Mouse (Mus musculus) ES-Bruce4 (cell line): ENCODE measurements around the gene Wdr46. TPM values are rescaled to one million over a fixed set of nuclear protein-coding genes. Genes with fewer than 3 reads are reported as not detected.
"Not testable (repeated sequence)": the region's sequence is repeated elsewhere in the genome, so short reads cannot be mapped to it uniquely, and the experiment has no call there.

Experiments used
- H3K27ac ChIP-seq: 2 replicates; pipeline ENCODE4 v1.5.1; 2012; ENCODE audit warnings: low read length, inconsistent platforms; ENCODE audit not compliant: insufficient read depth
- H3K27me3 ChIP-seq: 2 replicates; pipeline ENCODE4 v1.6.1; 2012; ENCODE audit warnings: mild to moderate bottlenecking, low read length, inconsistent platforms; ENCODE audit not compliant: control insufficient read depth, poor library complexity, insufficient read depth, severe bottlenecking
- H3K36me3 ChIP-seq: 2 replicates; pipeline ENCODE4 v1.6.1; 2012; ENCODE audit warnings: inconsistent platforms, mild to moderate bottlenecking, low read length, moderate library complexity; ENCODE audit not compliant: control insufficient read depth, poor library complexity, insufficient read depth, severe bottlenecking
- H3K4me1 ChIP-seq: one replicate; pipeline ENCODE4 v1.8.1; 2011; ENCODE audit warnings: low read length; ENCODE audit not compliant: control insufficient read depth, insufficient read depth
- H3K4me3 ChIP-seq: 2 replicates; pipeline ENCODE4 v1.5.1; 2011; ENCODE audit warnings: low read depth, mild to moderate bottlenecking, low read length
- H3K9ac ChIP-seq: 2 replicates; pipeline ENCODE4 v1.6.1; 2012; ENCODE audit warnings: low read depth, mild to moderate bottlenecking, inconsistent platforms; ENCODE audit not compliant: poor library complexity, severe bottlenecking
- H3K9me3 ChIP-seq: replicated peaks from 2 replicates; pipeline ENCODE4 v1.6.1; 2012; ENCODE audit warnings: mild to moderate bottlenecking, low read length, inconsistent platforms; ENCODE audit not compliant: control insufficient read depth, poor library complexity, insufficient read depth, severe bottlenecking
- CTCF ChIP-seq: IDR thresholded peaks from one replicate; pipeline ENCODE4 v1.8.1; 2011; ENCODE audit warnings: low read depth, low read length
- EP300 ChIP-seq: IDR thresholded peaks from 2 replicates; pipeline ENCODE4 v1.6.1; 2011; ENCODE audit warnings: low read depth, low read length; ENCODE audit not compliant: insufficient read depth
- POLR2A ChIP-seq: IDR thresholded peaks from one replicate; pipeline ENCODE4 v1.8.1; 2011; ENCODE audit warnings: low read length; ENCODE audit not compliant: insufficient read depth
- polyA plus RNA-seq: library from polyadenylated mRNA; stranded (reverse); fragments of >200 nt; gene quantifications from 2 replicates; pipeline ENCODE4 v1.2.4, GENCODE M21; 2011; ENCODE audit warnings: low read depth; ENCODE audit not compliant: missing spikeins, insufficient read depth, insufficient read length

The Wdr46 gene
- polyA plus RNA-seq, 1 experiment: 25.3 TPM

GRCm38 (mm10) chr17:33951021-33951946, 10.8 kb downstream of the Wdr46 start, which contains the start of gene B3galt4:
TSS of gene B3galt4 (minus strand) at chr17:33951488.
- Histone ChIP-seq H3K36me3 (peaks cover 38% of the 10 kb centered on the region), H3K27ac (peak within 1 kb of the TSS; percentile 56), H3K27me3 (no peaks in the 10 kb centered on the region), H3K9ac (peak within 1 kb of the TSS; percentile 7), H3K4me3 (peak within 1 kb of the TSS; percentile 48), H3K9me3 (no peaks in the 10 kb centered on the region), H3K4me1 (no peaks in the 10 kb centered on the region)
- 0 out of 2 replicates have a peak, but pooled peaks have one; percentile 28 for TF ChIP-seq EP300
- no peak for TF ChIP-seq CTCF
- TF ChIP-seq POLR2A: peak; percentile 4

- Histone ChIP-seq H3K4me3 (peak overlapping the region; percentile 4), H3K36me3 (peaks cover 38% of the 10 kb centered on the region), H3K27ac (peak overlapping the region; percentile 56)
- not testable (repeated sequence) for H3K9ac ChIP-seq, H3K9me3 ChIP-seq, H3K27me3 ChIP-seq, H3K4me1 ChIP-seq
These were observed 11.6 kb downstream of the Wdr46 start for GRCm38 (mm10) chr17:33952015-33952414.

- no peak for TF ChIP-seq EP300
- no peak for TF ChIP-seq POLR2A
- no peak for TF ChIP-seq CTCF
- Histone ChIP-seq H3K27ac (peak overlapping the region; percentile 56), H3K9me3 (no peaks in the 10 kb centered on the region), H3K36me3 (peaks cover 38% of the 10 kb centered on the region), H3K27me3 (no peaks in the 10 kb centered on the region), H3K4me3 (peak overlapping the region; percentile 7; the same call in 1 of the 2 replicates), H3K9ac (peak overlapping the region; percentile 88; the same call in 1 of the 2 replicates), H3K4me1 (no peaks in the 10 kb centered on the region)
These were observed 12.4 kb downstream of the Wdr46 start for GRCm38 (mm10) chr17:33952879-33953278.

- peak overlapping the region; percentile 88 for H3K9ac ChIP-seq
- H3K4me1 ChIP-seq: no peaks in the 10 kb centered on the region
- peak overlapping the region; percentile 56 for H3K27ac ChIP-seq
- H3K36me3 ChIP-seq: peaks cover 38% of the 10 kb centered on the region
- peak overlapping the region; percentile 31 for H3K4me3 ChIP-seq
- no peaks in the 10 kb centered on the region for H3K9me3 ChIP-seq
- TF ChIP-seq CTCF: no peak
- TF ChIP-seq EP300: no peak
- TF ChIP-seq POLR2A: no peak
- H3K27me3 ChIP-seq: no peaks in the 10 kb centered on the region
These were observed 12.8 kb downstream of the Wdr46 start for GRCm38 (mm10) chr17:33953310-33953709.

- Histone ChIP-seq H3K27me3 (no peaks in the 10 kb centered on the region), H3K4me1 (no peaks in the 10 kb centered on the region), H3K9me3 (no peaks in the 10 kb centered on the region), H3K36me3 (peaks cover 38% of the 10 kb centered on the region), H3K27ac (peak overlapping the region; percentile 56), H3K9ac (peak overlapping the region; percentile 88), H3K4me3 (peak overlapping the region; percentile 87)
- TF ChIP-seq EP300: no peak
- TF ChIP-seq CTCF: no peak
- TF ChIP-seq POLR2A: no peak
These were observed 13.6 kb downstream of the Wdr46 start for GRCm38 (mm10) chr17:33953961-33954565.
